Mouse (Mus musculus) lung, postnatal 0 days (tissue): ENCODE measurements around the gene Gng7.

Experiments
- CTCF ChIP-seq: IDR thresholded peaks from 2 replicates; pipeline ENCODE4 v1.5.1; 2016; ENCODE audit warnings: antibody characterized with exemption, mild to moderate bottlenecking
- EP300 ChIP-seq: IDR thresholded peaks from 2 replicates; pipeline ENCODE4 v1.6.1; 2016; ENCODE audit warnings: antibody characterized with exemption, mild to moderate bottlenecking, control low read depth

DNA sequence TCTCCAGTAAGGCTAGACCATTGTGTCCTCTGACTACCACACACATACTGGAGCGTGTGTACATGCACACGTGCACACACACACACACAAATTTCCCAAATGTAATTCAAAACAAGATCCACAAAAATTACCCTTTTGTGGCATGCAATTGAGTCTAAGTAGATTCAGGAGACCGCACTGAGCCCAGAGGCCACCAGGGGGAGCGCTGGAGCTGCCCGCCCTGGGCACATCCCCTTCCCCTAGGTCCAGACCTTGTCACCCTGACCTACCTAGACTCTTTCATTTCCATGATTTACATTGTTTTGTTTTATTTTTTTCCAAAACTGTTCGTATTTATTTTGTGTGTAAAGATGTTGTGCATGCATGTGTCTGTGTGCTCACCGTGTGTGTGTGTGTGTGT lies 1.9 kb upstream of the Gng7 start:
- TF ChIP-seq EP300, result no peak
- TF ChIP-seq CTCF, result peak; percentile 85
